Mouse (Mus musculus) layer of hippocampus, adult 9-11 months (tissue): ENCODE measurements around the gene Ide.
A peak's percentile ranks its signal among the peaks of the same experiment; 100 is the strongest.

Experiments used
- DNase-seq: peaks from one replicate; pipeline ENCODE4 v3.0.0; 2022

Ide gene

DNA sequence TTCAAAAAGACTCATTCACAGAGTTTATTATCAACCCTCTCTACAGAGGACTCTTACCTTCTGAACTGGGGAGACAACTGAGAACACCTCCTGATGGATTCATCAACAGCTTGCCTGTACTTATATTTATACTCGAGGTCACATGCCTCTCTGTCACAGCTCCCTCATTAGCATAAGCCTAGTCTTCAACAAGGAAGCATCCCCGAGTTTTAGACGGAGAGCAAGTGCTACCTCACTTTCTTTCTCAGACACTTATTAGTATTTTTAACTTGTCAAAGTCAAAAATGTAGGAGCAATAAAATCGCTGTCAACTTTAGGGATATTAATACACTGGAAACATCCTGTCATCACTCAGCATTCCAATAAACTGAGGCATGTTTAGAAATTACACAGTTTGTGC lies at the start of gene Ide:
TSS of gene Ide (minus strand) at position 101 of the 400 bp plus-strand sequence.
- no peak for DNase-seq

DNA sequence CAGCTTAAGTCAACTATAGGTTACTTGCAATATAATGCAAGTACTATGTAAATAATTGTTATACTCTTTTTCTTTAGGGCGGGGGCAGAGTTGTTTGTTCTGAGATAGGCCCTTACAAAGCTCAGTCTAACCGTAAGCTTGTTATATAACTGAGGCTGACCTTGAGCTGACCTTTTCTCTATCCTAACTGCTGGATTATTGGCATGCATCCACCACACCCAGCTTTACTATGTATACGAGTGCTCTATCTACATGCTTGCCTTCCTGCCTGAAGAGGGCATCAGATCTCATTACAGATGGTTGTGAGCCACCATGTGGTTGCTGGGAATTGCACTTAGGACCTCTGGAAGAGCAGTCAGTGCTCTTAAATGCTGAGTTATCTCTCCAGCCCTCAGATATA lies 48.5 kb upstream of the Ide start:
- no peak for DNase-seq

DNA sequence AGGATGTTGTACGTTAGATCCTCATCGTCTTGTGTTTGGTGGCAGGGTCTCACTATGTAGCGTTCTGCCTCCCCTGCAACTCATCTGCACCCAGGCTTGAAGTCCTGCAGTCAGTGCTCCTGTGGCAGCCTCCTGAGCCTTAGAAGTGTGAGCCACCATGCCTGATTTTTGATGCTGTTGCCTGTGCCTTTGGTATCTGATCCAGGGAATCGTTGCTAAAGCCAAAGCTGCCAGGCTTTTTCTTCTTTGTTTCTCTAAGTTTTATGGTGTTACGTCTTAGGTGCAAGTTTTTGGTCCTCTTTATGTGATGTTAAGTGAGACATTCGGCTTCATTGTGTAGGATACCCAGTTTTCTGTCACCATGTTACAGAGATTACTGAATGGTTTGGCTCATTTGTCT lies 41.2 kb upstream of the Ide start:
- no peak for DNase-seq

DNA sequence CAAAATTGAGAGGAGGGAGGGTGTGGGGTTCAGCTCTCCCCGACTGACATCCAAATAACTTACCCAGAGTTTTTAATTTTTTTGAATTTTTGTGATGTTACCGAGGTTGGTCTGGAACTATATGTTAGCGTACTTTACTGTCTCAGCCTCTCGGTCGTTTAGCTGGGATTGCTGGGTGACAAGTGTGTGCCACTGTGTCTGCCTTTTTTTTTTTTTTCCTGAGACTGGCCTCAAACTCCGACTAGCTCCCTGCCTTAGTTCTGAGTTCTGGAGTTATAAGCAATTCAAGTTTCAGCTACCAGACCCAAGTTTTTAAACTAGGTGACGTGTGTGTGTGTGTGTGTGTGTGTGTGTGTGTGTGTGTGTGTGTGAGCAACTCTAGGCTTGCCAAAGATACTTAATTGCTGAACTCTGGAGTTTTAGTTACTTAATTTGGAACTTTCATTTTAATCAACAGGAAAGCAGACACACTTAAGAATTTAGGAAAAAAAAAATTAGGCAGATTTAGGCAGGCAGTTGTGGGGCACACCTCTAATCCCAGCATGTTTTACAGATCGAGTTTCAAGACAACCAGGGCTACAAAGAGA lies 39.8 kb upstream of the Ide start:
- no peak for DNase-seq

DNA sequence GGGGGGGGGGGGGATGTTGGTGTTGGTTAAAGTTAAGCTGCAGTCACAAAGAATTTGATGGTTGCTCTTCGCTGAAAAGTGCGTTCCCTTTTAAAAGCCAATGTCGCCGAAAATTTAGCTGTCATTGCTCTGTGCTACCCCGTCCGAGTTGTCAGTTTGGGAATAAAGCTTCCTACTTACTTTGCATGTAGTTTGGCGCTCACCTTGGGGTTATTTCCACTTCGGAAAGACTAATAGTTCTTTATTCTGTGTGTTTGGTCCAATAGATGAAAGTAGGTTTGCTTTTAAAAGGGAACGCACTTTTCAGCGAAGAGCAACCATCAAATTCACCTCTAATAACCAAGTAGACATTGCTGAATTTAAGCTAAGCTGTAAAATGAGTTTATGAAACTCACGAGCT lies 39.2 kb upstream of the Ide start:
- DNase-seq = no peak

DNA sequence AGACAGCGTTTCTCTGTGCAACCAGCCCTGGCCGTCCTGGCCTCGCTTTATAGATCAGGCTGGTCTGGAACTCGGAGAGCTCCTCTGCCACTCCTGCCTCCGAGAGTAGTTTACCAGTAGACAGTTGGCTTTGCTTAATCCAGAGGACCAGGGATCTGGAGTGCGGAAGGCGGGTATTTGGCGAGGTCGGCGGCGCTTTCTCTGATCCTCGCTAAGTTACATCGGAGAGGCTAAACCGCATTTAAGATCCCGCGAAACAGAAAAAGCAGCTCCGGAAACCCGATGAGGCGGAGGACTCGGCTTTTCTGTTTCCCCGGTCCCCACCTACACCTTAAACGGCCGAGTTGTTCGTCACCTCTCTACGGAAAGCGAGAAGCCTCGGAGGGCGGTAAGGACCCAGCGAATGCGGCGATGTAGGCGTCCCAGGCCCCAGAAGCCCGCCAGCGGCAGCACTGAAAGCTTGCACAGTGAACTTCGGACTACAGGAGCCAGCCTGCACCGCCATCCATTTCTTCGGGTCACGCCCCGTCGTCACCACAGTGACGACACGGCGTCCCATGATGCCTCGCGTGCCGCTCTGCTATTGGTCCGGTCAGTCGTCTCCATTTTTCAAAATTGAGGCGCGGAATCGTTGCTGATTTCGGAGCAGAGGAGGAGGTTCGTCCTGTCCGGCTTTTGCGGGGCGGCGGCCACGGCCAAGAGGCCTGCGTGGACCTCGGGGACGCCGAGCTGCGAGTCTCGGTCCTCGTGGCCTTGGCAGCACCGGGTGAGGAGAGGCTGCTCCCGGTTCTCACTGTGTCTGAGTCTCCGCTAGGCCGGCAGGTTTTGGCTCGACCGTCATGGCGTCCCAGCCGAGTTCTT lies 38.3 kb upstream of the Ide start, which contains the start of gene Kif11:
TSS of gene Kif11 (plus strand) at position 649 of the 861 bp plus-strand sequence.
- peak; percentile 98 for DNase-seq

DNA sequence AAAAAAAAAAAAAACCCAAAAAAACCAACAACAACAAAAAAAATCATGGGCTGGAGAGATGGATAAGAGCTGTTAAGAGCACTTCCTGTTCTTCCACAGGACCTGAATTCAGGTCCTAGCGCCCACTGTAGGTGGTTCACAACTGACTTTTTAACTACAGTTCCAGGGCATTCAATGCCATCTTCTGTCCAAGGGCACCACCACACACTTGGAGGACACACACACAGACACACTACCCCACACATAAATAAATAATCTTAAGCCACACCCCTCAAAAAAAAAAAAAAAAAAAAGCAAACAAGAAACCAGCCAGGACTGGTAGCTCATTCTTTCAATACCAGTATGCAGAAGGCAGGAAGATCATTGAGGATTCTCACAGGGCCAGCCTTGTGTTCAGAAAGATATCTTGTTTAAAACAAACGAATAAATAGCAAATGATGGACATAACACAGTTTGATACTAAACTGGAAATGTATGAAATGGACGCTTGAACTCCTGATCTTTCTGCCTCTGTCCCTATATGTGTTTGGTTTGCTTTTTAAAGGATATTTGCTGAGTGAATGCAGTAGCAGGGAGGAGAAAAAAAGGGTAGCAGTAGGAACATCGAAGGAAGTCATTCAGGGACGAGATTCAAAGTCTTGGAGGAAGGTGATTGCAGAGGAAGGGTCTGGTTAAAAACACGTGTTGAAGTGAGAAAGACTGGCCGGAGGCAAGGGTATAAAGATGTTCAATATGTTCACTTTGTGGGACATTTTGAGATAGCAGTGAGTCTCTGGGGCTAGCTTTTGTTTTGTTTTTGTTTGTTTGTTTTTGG lies 37.5 kb upstream of the Ide start:
- no peak for DNase-seq

DNA sequence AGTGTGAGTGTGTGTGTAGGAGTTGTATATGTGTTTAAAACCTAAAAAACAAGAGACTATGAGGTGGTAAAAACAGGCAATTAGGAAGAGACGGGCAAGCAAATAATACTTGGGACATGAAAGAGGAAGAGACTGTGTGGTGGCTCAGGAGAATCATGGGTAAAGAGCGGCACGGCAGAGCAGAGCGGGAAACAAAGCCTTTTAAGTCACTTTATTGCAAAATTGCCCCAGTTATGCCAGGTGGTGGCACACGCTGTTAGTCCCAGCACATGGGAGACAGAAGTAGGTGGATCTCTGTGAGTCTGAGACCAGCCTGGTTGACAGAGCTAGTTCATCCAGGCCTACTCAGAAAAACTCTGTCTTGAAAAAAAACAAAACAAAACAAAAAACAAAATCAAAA lies 32.7 kb upstream of the Ide start:
- peak; percentile 44 for DNase-seq

DNA sequence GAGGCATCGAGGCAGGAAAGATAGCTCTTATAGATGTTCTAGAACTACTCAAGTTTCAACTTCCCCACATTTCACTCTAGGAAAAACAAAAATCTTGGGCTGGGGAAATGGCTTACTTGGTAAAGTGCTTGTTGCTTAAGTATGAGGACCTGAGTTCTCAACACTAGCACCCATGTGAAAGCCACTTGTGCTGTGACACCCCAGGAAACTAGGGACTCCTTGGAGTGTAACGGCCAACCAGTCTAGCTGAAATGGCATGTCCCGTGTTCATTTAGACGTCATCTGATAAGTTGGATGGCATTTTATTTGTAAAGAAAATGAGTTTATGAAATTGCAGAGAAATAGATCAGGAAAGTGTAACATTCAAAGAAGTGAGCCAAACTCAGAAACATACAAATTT lies 32.3 kb upstream of the Ide start:
- DNase-seq = no peak

DNA sequence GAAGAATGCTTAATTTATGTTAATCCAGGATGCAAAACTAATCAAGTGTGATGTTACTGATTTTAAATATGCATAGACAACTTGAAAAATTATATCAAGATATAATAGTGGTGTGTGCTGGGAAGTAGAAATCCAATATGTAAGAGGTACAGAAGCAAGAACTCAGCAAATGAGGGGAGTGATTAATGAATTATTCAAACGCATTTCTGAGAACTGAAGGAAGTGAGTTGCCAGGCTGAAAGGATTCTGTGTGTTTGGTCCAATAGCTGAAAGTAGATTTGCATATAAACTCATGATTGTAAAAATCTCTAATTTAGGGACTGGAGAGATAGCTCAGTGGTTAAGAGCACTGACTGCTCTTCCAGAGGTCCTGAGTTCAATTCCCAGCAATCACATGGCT lies 31.3 kb upstream of the Ide start:
- no peak for DNase-seq

DNA sequence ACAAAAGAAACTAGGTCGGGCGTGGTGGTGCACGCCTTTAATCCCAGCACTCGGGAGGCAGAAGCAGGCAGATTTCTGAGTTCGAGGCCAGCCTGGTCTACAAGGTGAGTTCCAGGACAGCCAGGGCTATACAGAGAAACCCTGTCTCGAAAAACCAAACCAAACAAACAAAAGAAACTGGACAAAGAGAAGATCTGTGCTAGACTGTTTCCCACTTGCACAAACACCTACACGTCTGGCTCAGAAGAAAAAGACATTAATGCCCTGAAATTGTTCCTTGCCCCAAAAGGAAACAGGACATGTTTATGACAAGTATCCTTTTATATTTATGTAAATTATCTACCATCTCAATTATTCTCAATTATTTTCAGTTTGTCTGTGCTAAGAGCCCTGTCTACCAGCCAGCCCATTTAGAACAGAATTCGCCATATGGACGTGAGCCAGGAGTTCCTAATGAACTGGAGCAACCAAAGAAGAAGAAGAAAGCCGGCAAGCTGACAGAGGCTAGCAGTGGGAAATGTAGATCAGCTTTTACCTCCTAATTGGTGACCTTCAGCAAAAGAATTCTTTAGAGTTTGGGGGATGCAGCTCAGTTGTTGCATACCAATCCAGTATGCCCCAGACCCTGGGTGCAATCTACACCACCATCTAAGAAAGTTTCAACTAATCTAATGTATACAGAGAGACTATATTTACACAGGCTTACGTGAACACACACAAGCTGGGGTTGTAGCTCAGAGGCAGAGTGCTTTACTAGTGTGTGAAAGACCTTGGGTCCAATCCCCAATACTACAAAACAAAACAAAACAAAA lies 25.7 kb upstream of the Ide start:
- DNase-seq = peak; percentile 67

DNA sequence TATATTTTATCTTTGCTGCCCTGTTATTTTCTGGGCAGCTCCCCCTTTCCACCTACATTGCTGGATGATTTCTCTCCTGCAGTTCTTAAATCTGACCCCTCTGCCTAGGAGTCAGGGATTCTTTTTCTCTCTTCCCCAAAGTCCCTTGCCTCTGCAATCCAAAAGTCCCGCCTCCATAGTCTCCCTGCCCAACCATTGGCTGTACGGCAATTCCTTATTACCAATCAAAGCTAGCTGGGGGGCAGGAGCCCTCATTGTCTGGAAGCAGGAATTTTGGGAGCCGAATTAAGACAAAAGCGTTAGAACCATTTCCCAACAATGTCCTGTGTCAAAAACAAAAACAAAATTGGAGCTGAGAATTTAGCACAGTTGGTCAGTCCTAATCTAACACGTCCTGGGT lies 24.9 kb upstream of the Ide start:
- DNase-seq = no peak

DNA sequence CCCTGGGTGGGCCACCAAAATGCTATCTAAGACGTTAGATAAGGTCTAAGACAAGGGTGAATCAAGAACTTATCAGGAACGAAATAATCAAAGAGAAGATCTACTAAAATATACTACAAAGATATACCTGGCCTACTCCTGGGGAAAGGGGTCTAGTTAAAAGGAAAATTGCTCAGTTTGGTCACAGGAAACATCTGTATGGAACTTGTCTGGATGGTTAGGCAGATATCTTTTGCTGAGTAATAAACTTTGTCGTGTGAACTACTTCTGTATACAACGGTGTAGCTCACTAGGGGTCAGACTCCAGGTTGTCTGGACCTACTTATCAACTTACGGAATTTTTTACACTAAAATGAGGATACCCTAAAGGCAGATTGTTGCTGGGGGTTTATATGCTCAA lies 22.4 kb upstream of the Ide start:
- no peak for DNase-seq

DNA sequence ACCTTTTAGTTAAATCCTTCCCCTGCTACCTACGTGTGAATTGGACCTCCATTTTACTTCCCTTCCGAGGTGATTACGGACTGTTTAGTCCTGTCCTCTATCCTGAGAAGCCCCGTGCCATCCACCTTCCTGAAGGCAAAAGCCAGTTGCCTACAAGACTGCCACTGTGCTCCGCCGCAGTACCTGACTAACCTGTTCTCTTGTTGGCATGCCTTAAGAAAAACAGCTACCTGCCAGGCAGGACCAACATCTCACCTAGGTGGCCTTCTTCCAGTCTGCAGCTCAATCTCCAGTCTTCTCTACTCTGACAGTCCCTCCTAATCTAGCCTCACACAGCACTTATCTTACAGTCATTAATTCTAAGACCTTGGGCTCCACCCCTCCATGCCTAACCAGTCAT lies 15.7 kb upstream of the Ide start:
- DNase-seq = no peak

DNA sequence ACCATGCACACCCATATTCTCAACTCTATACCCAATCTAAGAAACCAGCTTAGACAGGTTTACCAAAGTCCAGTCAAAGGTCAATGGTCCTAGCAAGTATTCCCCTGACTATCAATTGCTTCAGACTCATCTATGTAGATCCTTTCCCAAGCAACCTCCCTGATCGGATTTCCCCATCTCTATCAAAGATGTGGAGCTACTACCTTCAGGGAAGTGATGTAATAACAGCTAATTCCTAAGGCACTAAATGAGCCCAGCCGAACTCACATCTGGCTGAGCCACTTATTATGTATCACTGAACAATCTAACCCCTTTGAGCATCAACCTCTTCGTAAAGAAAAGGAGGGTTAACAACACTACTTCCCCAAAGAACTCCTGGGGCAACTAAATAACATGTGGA lies 15.1 kb upstream of the Ide start:
- no peak for DNase-seq

DNA sequence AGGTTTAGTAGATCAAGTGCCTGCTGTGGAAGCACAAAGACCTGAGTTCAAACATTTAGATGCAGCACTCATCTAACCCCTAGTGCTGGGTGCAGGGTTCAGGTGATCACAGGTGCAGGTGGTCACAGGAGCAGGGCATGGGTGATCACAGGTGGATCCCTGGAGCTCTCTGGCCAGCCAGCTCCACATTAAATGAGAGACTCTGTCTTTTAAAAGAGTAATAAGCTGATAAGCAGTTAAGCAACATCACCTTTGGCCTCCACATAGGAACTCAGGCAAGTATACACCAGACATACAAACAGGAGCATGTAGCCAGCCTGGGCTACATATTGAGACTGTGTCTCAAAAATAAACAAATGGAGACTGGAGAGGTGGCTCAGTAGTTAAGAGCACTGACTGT lies 11.3 kb upstream of the Ide start:
- no peak for DNase-seq

DNA sequence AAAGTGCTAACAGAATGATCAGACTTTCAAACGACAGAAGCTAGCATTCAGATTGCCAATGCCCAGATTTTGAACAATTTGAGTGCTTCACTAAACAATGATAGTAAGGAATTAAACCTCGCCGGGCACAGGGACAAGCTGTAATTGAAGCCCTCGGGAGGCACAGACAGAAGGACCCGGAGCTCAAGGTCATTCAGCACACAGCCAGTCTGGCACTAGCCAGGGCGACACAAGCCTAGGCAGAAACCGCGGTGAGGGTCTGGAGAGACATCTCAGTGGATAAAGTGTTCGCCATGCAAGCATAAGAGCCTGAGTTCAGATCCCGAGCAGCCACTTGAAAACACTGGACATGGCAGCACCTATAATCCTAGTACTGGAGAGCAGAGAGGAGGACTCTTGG lies 10.7 kb upstream of the Ide start:
- no peak for DNase-seq

DNA sequence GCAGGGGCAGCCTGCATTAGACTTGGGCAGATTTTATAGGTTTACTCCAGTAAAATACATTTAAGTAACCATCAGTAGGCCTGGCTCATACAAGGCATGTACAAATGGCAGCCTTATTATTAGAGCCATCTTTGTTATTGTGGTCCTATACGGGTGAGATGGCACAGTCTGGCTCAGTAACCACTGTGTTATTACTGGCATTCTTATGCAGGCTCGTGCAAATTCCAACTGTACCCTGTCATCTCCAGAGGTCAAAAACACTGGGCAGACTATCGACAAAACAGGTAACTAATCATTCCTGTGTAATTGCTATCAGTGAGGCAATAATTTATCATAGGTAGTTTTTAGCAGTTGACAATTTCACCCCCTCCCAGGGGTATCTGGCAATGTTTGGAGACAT lies 8.6 kb upstream of the Ide start:
- no peak for DNase-seq

DNA sequence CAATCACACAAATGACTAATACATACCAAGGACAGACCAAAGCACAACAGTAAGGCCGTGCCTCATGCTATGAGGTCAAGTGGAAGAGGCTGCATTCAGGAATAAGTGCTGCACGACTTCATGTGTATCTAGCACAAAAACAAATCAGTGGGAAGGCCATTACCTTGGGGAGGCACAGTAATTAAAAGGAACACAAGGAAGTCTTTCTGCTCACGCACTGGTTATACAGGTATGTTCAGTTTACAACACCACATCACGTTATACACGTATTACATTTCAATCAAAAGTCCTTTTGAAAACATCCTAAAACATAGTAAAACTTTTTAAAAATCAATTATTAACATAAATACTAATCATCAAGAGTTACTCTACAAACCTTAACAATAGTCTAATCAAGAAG lies 6.2 kb upstream of the Ide start:
- no peak for DNase-seq

DNA sequence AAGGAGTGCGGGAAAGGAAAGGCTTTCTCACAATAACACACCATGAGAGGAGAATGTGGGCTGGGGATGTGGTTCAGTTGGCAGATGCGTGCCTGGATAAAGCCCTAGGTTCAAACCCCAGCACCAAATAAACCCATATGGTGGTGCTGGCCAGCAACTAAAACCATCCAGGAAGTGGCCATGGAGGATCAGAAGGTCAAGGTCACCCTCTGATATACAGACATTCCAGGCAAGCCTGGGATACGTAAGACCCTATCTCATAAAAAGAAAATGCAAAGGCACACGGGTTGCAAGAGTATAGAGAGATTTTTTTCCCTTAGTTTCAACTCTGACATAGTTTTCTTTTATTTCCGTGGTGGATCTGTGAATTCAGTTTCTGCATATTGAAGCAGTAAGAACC lies 3.3 kb upstream of the Ide start:
- no peak for DNase-seq

DNA sequence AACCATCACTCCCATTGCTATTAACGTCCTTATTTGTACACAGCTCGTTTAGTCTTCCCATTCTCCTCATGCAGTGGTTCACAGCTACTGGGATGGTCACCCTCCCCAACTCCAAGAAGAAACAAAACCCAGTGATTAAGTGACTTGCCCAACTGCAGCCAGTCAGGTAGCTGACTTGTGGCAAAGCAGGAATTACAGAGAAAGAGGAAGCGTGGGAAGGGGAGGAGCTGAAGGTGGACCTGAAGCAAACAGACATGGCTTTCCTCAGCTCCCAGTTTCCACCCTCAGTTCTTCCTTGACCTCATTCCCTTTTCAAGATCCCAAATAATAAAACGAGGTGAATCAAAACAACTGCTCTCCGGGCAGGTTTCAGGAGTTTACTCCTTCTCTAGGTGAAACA lies 2.8 kb upstream of the Ide start:
- no peak for DNase-seq

DNA sequence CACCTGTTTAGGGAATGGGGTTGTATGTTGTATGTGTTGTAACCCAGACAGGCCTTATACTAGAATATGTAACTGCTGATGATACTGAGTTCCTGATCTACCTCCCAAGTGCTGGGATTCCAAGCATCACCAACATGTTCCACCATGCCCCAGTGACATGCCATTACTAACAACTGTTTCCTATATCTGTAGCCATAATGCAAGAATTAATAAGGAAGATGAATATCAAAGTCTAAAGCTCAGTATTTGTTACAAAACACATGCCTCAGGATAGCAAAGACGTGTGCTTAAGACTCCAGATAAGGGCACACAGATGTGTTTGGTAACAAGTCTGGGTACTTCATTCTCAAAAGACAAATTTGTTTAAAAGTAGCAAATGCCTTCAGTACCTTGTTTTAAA lies 2.3 kb downstream of the Ide start:
- no peak for DNase-seq

DNA sequence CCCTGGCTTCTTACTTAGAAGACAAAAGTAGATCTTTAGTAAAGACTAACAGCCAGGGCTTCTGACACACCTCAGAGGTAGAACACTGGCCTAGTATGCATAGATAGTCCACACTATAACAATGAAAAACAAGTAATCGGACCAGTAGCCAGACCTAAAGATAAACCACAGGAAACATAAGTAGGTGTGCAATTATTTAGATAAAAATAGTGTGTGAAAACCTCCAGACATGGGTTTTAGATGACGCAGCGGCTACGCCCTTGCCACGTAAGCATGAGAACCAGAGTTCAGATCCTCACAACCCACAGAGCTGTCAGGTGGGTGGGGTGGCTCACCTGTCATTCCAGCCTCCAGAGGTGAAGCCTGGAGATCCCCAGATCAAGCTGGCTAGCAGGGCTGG lies 4.3 kb downstream of the Ide start:
- no peak for DNase-seq
